Mouse (Mus musculus) heart, embryonic 15.5 days (tissue): ENCODE measurements around the gene Tmem211. TPM values are rescaled to one million over a fixed set of nuclear protein-coding genes. Genes with fewer than 3 reads are reported as not detected.

Experiments used
- ATAC-seq: fragments of 200-750 bp; cut with Nextera tagmentation; replicated peaks from 2 replicates; pipeline ENCODE4 v1.8.0; 2017; ENCODE audit warnings: low read depth, moderate TSS enrichment; ENCODE audit not compliant: insufficient number of reproducible peaks, insufficient read depth, low FRiP score
- H3K27ac ChIP-seq: fragments of 300-500 bp; sonication (generic); 2 replicates; pipeline ENCODE4 v1.5.1; 2015; ENCODE audit warnings: mild to moderate bottlenecking, inconsistent platforms
- H3K27me3 ChIP-seq: fragments of 300-500 bp; sonication (generic); 2 replicates; pipeline ENCODE4 v1.6.1; 2015; ENCODE audit warnings: inconsistent platforms
- H3K36me3 ChIP-seq: fragments of 300-500 bp; sonication (generic); 2 replicates; pipeline ENCODE4 v1.6.1; 2015; ENCODE audit warnings: mild to moderate bottlenecking, inconsistent platforms
- H3K4me1 ChIP-seq: fragments of 300-500 bp; sonication (generic); replicated peaks from 2 replicates; pipeline ENCODE4 v1.6.1; 2015; ENCODE audit warnings: inconsistent platforms
- H3K4me2 ChIP-seq: fragments of 300-500 bp; sonication (generic); 2 replicates; pipeline ENCODE4 v1.6.1; 2015; ENCODE audit warnings: inconsistent platforms, mild to moderate bottlenecking, moderate library complexity
- H3K4me3 ChIP-seq: fragments of 300-500 bp; sonication (generic); 2 replicates; pipeline ENCODE4 v1.5.1; 2015; ENCODE audit warnings: mild to moderate bottlenecking, inconsistent platforms
- H3K9ac ChIP-seq: fragments of 300-500 bp; sonication (generic); 2 replicates; pipeline ENCODE4 v1.6.1; 2015; ENCODE audit warnings: mild to moderate bottlenecking, inconsistent platforms
- H3K9me3 ChIP-seq: fragments of 300-500 bp; sonication (generic); replicated peaks from 2 replicates; pipeline ENCODE4 v1.6.1; 2016; ENCODE audit warnings: inconsistent platforms
- WGBS: fragments of 180-500 bp; shearing (Covaris S2); methylation state at CpG from one replicate; pipeline ENCODE4 v1.1.7; 2015; ENCODE audit warnings: mixed read lengths; 5-methylcytosine and 5-hydroxymethylcytosine counted together
- polyA plus RNA-seq: library from polyadenylated mRNA; unstranded; fragments of >200 nt; fragmentation: Nextera tagmentation; extraction: Ambion mirVana; gene quantifications from 2 replicates; pipeline ENCODE4 v1.2.1, GENCODE M21; 2015

Gene Tmem211
- polyA plus RNA-seq, 1 experiment from 2014 or later = not detected

DNA sequence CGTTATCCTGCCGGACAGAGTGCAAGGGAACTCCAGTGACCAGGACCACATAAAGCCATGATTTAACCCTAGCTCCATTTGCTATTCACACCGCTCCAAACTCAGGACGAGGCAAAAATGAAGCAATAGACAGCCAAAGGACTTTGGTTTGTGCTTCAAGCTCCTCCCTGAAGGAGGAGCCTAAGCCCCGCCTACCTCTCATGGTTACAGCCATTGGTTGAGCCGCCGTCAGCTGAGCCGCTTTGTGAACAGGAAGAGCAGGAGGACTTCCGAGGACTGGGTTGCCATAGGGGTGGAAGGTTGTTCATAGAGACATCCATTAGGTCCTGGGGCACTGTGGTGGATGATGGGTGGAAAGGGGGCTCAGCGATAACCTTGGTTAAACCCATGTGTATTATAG is 49.1 kb downstream of the Tmem211 start:
- WGBS = 68% methylated on average over 10 of the region's 10 CpGs
- ATAC-seq = no peak
- H3K9ac ChIP-seq = no peak overlapping the region

DNA sequence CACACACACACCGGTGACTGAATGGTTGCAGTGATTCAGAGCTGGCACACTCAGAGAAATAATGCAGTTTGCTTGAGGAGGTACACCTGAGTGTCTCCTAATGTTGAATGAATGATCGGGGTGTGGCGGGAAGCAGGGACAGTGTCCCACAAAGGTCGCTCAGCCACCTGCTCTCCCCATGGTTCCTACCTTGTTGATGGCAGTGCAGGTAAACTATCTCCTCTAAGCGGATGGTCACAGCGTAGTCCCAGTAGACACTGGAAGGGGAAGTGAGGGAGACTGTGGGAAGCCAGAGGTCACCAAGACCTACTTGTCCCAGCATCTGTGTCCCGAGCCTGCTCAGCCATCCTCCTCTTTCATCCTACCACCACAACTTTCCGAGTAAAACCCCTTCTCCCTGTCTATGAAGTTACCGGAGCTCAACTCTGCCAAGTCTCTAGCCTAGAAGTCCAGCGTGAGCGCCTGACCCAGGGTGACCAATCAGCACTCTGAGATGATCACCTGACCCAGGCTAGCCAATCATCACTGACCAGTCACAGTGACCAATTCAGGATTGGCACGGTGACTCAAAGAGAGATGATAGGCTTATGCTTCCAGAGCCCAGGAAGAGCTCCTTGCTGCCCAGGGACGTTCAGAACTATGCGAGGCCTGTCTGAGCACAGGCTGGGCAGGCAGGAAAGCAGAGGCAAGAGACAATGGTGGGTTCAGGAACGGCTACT is 53.6 kb downstream of the Tmem211 start:
- 27% methylated on average over 15 of the region's 15 CpGs for WGBS
- ATAC-seq = no peak

More for the DNA sequence above, 49.1 kb downstream of the Tmem211 start:
- Histone ChIP-seq H3K9me3 (no peaks in the 10 kb centered on the region), H3K27ac (no peak overlapping the region), H3K4me3 (no peak overlapping the region), H3K4me1 (no peaks in the 10 kb centered on the region), H3K36me3 (no peaks in the 10 kb centered on the region), H3K4me2 (no peak overlapping the region), H3K27me3 (no peaks in the 10 kb centered on the region)

DNA sequence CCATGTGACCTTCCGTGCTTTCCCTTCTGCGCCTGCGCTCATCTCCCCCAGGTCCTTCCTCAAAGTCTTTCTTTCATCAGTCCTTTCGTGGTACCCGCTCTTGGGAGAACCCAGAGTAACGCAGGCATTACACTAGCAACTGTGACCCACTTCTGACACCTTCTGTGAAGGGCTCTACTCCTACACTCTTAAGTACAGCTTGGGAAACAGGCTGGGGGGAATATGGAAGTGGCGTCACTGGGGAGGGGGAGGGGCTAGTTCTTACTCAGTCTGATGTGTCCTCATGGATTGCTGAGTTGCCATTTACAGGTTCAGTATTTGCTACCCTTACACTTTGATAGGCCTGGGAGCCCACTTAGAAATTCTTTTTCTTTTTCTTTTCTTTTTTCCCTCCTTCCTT is 54.8 kb downstream of the Tmem211 start:
- Histone ChIP-seq H3K27ac (no peak overlapping the region), H3K4me3 (no peak overlapping the region), H3K4me1 (no peaks in the 10 kb centered on the region), H3K4me2 (no peak overlapping the region), H3K36me3 (no peaks in the 10 kb centered on the region), H3K27me3 (peaks cover 23% of the 10 kb centered on the region), H3K9ac (no peak overlapping the region), H3K9me3 (no peaks in the 10 kb centered on the region)
- ATAC-seq = no peak
- WGBS = 83% methylated on average over 7 of the region's 7 CpGs

More for the DNA sequence above, 53.6 kb downstream of the Tmem211 start:
- H3K9me3 ChIP-seq = no peaks in the 10 kb centered on the region
- H3K36me3 ChIP-seq = no peaks in the 10 kb centered on the region
- H3K9ac ChIP-seq = no peak overlapping the region
- H3K27ac ChIP-seq = no peak overlapping the region
- no peak overlapping the region for H3K4me2 ChIP-seq
- no peaks in the 10 kb centered on the region for H3K4me1 ChIP-seq
- peaks cover 10% of the 10 kb centered on the region for H3K27me3 ChIP-seq
- H3K4me3 ChIP-seq = 0 out of 2 replicates have a peak overlapping the region, but pooled peaks have one; percentile 12

DNA sequence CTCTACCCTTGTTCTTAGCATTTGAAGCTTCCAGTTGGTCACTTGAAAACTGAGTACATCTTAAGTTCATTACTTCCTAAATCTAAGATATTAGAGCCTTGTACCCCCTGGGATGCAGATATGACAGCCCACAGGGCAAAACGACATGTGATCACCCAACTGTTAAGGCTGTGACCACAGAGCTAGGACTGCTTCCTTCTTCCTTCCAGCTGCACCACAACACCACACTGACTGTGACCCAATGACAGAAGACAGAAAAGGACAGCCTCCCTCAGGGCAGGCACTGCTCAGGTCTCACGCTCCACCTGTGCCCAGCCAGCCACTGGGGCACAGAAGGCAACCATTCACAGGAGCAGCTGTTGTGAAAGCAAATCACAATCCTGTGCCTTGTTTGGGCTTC is 57.0 kb downstream of the Tmem211 start:
- H3K4me1 ChIP-seq = no peaks in the 10 kb centered on the region
- no peak overlapping the region for H3K4me3 ChIP-seq
- peaks cover 45% of the 10 kb centered on the region for H3K27me3 ChIP-seq
- no peak overlapping the region for H3K9ac ChIP-seq
- H3K4me2 ChIP-seq = no peak overlapping the region
- 59% methylated on average over 2 of the region's 2 CpGs for WGBS
- no peak overlapping the region for H3K27ac ChIP-seq
- H3K36me3 ChIP-seq = no peaks in the 10 kb centered on the region
- 0 out of 2 replicates have a peak, but pooled peaks cover 6% of the 10 kb centered on the region for H3K9me3 ChIP-seq
- no peak for ATAC-seq

DNA sequence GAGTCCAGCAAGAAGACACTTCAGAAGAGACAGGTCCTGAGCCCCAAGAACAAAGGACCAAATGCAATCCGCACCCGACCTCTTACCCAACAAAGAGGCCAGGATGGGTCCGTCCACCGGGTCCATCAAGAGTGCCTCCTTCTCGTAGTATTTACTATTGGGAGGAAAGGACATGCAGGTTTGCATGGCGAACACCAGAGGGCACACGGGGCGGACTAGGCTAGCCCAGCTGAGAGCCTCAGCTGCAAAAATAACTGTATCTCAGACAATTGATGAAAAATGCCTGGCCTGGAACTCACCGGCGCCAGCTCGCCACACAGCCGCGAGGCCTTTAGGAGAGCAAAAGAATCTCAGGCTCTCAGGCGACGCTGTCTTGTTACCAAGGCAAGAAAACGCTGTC is 58.8 kb downstream of the Tmem211 start:
- Histone ChIP-seq H3K9ac (no peak overlapping the region), H3K4me2 (no peak overlapping the region), H3K9me3 (0 out of 2 replicates have a peak, but pooled peaks cover 6% of the 10 kb centered on the region), H3K4me3 (no peak overlapping the region), H3K36me3 (no peaks in the 10 kb centered on the region), H3K27ac (no peak overlapping the region), H3K27me3 (peaks cover 62% of the 10 kb centered on the region), H3K4me1 (no peaks in the 10 kb centered on the region)
- ATAC-seq = no peak
- WGBS = 51% methylated on average over 16 of the region's 16 CpGs

DNA sequence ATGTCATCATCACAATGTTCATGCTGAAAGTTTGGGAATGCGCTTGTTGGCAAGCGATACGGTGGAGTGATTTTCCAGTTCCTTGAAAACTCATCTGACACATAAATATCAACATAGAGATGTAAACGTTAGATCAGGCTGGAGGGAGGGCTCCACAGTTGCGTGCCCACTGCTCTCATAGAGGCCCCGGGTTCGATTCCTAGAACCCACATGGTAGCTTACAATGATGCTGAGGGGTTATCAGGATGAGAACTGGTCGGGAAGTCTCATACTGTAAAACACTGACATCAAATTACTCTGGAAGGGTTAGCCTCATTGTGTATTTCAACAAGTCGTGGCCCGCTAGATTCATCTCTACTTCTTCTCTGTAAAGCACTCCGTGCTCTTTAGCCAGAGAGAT is 59.3 kb downstream of the Tmem211 start:
- H3K9me3 ChIP-seq = 0 out of 2 replicates have a peak, but pooled peaks cover 6% of the 10 kb centered on the region
- no peak overlapping the region for H3K27ac ChIP-seq
- H3K36me3 ChIP-seq = no peaks in the 10 kb centered on the region
- H3K4me2 ChIP-seq = no peak overlapping the region
- no peak for ATAC-seq
- H3K4me3 ChIP-seq = no peak overlapping the region
- H3K4me1 ChIP-seq = no peaks in the 10 kb centered on the region
- H3K9ac ChIP-seq = no peak overlapping the region
- 67% methylated on average over 11 of the region's 11 CpGs for WGBS
- peaks cover 67% of the 10 kb centered on the region for H3K27me3 ChIP-seq

DNA sequence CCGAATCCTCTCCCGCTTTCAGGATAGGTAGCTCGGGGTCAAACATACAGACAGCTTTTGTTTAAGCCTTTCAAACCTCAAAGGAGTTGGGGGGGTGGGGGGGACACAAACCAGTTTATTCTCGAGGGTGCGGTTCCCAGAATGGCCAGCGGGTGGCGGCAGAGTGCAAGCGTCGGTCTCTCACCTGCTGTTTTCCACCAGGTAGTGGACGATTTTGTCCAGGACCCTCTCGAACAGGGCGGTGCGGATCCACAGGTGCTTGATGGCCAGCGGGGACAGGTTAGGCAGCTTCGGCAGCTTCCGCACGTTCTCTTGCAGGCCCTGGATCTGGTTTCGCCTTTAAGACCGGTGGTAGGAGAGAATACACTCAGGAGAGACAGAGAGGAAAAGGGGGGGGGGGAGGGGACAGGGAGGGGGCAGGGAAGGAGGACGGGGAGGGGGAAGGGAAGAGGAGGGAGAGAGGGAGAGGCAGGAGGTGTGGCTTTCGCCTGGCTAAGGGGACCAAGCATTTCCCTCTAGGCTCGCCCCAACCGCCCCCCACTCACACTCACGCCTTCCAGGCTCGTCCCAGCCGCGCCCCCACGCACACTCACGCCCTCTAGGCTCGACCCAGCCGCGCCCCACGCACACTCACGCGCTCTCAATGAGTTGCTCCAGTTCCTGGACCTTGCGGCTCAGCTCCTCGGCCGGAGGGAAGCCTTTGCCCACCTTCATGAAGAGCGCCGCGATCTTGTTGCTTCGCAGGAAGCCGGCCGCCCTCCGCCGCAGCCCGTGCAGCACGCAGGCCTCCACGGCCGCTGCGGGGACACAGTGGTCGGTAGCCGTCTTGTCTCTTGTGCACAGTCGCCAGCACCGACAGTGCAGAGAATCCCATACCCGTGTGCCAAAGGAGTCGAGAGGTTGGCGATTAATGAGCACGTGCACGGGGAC is 60.1 kb downstream of the Tmem211 start:
- H3K4me2 ChIP-seq = peak overlapping the region; percentile 36; the same call in 1 of the 2 replicates
- H3K36me3 ChIP-seq = no peaks in the 10 kb centered on the region
- H3K27ac ChIP-seq = no peak overlapping the region
- H3K27me3 ChIP-seq = peaks cover 73% of the 10 kb centered on the region
- H3K4me1 ChIP-seq = no peaks in the 10 kb centered on the region
- ATAC-seq = no peak
- no peak overlapping the region for H3K4me3 ChIP-seq
- WGBS = 6% methylated on average over 59 of the region's 60 CpGs
- H3K9me3 ChIP-seq = 0 out of 2 replicates have a peak, but pooled peaks cover 6% of the 10 kb centered on the region
- no peak overlapping the region for H3K9ac ChIP-seq

DNA sequence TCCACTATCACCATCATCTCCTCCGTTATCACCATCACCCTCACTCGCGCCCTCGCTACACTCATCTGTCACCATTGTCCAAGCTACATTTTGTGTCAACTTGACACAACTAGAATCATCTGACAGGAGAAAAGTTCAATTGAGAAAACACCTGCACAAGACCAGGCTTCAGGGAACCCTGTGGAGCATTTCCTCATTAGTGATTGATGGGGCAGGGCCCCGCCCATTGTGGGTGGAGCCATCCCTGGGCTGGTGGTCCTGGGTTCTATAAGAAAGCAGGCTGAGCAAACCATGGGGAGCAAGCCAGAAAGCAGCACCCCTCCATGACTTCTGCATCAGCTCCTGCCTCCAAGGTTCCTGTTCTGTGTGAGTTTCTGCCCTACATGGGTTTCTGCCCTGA is 61.1 kb downstream of the Tmem211 start:
- ATAC-seq = no peak

DNA sequence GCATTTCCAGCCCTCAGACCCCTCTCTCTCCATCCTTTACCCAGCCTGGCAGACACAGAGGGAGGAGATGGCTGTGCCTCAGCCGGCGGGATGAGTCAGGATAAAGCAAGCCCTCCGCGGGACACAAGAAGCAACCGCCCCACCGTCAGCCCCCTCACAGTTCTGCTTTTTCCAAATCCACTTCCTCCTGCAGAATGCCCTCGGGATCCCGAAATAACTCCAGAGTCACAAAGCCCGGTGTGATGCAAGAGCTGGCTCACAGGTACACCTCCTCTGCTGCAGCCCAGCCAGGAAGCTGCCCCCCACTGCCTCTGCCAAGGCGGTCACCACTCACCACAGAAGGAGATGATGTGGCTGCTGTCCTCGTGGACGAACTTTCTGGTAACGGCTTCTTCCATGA is 61.8 kb downstream of the Tmem211 start:
- H3K4me1 ChIP-seq = no peaks in the 10 kb centered on the region
- H3K9ac ChIP-seq = no peak overlapping the region
- no peaks in the 10 kb centered on the region for H3K36me3 ChIP-seq
- no peak overlapping the region for H3K4me2 ChIP-seq
- peaks cover 84% of the 10 kb centered on the region for H3K27me3 ChIP-seq
- 0 out of 2 replicates have a peak, but pooled peaks cover 6% of the 10 kb centered on the region for H3K9me3 ChIP-seq
- no peak overlapping the region for H3K4me3 ChIP-seq
- H3K27ac ChIP-seq = no peak overlapping the region
- WGBS = 35% methylated on average over 13 of the region's 13 CpGs
- no peak for ATAC-seq

More for the DNA sequence above, 61.1 kb downstream of the Tmem211 start:
- Histone ChIP-seq H3K9ac (no peak overlapping the region), H3K36me3 (no peaks in the 10 kb centered on the region), H3K27ac (no peak overlapping the region), H3K4me2 (no peak overlapping the region), H3K4me3 (no peak overlapping the region), H3K4me1 (no peaks in the 10 kb centered on the region), H3K27me3 (peaks cover 82% of the 10 kb centered on the region), H3K9me3 (0 out of 2 replicates have a peak, but pooled peaks cover 6% of the 10 kb centered on the region)
- WGBS = 39% methylated on average over 5 of the region's 5 CpGs
